ENCODE assay signal across 8 mouse cellular contexts in the genomic region with DNA sequence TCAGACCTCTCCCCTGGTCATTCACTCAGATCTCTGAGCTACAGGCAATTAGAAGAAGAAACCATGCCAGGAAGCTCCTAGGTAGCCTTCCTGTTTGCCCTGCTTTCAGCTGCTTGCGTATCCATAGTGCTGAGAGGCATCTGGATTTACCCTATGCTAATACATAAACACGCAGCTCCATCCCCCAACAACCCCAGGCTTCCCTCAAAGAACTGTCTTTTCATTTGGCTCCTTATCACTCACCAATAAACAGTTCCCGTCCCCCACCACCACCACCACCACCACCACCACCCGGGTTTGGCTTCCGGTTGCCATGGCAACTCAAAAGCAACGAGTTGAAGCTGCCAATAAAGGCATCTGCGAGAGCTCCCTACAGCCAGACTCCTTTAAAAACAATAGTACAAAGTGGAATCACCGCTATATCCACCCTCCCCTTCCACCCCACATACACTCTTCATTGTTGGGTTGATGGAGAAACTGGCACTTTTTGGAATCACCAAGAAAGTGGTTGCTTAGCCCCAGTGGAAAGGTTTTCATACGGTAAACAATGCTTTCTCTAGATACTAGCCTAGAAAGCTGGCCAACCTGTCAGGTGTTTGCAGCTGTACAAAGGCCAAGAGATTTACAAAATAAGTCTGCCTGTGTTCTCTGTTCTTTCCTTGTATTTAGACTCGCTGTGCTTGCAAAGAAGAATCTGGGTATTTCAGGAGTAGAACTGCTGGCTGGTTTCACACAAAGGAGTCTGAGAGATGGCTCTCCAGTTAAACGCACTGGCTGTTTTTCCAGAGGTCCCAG. TPM values are rescaled to one million over a fixed set of nuclear protein-coding genes. Genes with fewer than 3 reads are reported as not detected.
DNase-seq lines count a peak whose midpoint lies in the region; ATAC-seq and TF ChIP-seq lines count a peak whose summit lies in the region.

No protein-coding gene starts in this region.

- H3K79me2 ChIP-seq in MEL (ENCODE audit: control insufficient read depth, insufficient read depth, low read length, poor library complexity) = no peaks in the 10 kb centered on the region

- WGBS in forebrain, embryonic 16.5 days = 3% methylated on average over 11 of the region's 11 CpGs
- WGBS in hindbrain, embryonic 14.5 days = 4% methylated on average over 11 of the region's 11 CpGs
- WGBS in limb, embryonic 10.5 days = 14% methylated on average over 11 of the region's 11 CpGs
- WGBS in midbrain, embryonic 10.5 days = 6% methylated on average over 11 of the region's 11 CpGs
- 10% methylated on average over 11 of the region's 11 CpGs for WGBS in stomach, embryonic 16.5 days

- no peak for TF ChIP-seq CTCF in MEL (IDR thresholded peaks at IDR 0.05 in 2 of 3, conservative IDR thresholded peaks at IDR 0.05 in 1 of 3; ENCODE audit: control insufficient read depth in 1 of 3, insufficient read depth in 1 of 3, low read depth in 2 of 3, low read length in 3 of 3, poor library complexity in 1 of 3, severe bottlenecking in 1 of 3)

- no peaks in the 10 kb centered on the region for H3K9me3 ChIP-seq in MEL (replicated peaks; ENCODE audit: insufficient read depth, low read length)
- H3K9me3 ChIP-seq in forebrain, embryonic 16.5 days (ENCODE audit: control insufficient read depth, low read length) = no peaks in the 10 kb centered on the region
- H3K9me3 ChIP-seq in hindbrain, embryonic 14.5 days (ENCODE audit: control insufficient read depth, low read length) = no peaks in the 10 kb centered on the region
- no peaks in the 10 kb centered on the region for H3K9me3 ChIP-seq in limb, embryonic 10.5 days (replicated peaks)
- no peaks in the 10 kb centered on the region for H3K9me3 ChIP-seq in midbrain, embryonic 10.5 days (replicated peaks)
- no peaks in the 10 kb centered on the region for H3K9me3 ChIP-seq in stomach, embryonic 16.5 days (replicated peaks; ENCODE audit: control insufficient read depth, low read length)

- H3K27me3 ChIP-seq in MEL (ENCODE audit: control insufficient read depth in 1 of 2, insufficient read depth in 2 of 2, low read length in 2 of 2) = no peaks in the 10 kb centered on the region
- H3K27me3 ChIP-seq in forebrain, embryonic 16.5 days (replicated peaks; ENCODE audit: control insufficient read depth, insufficient read depth, low read length) = no peaks in the 10 kb centered on the region
- H3K27me3 ChIP-seq in hindbrain, embryonic 14.5 days (ENCODE audit: control insufficient read depth, insufficient read depth, low read length) = no peaks in the 10 kb centered on the region
- H3K27me3 ChIP-seq in limb, embryonic 10.5 days (ENCODE audit: low read depth, poor library complexity, severe bottlenecking) = peaks cover 26% of the 10 kb centered on the region
- peaks cover 12% of the 10 kb centered on the region for H3K27me3 ChIP-seq in midbrain, embryonic 10.5 days (ENCODE audit: low read depth, poor library complexity, severe bottlenecking)
- 0 out of 2 replicates have a peak, but pooled peaks cover 3% of the 10 kb centered on the region for H3K27me3 ChIP-seq in stomach, embryonic 16.5 days (ENCODE audit: control insufficient read depth, insufficient read depth, low read length)

- TF ChIP-seq POLR2A in MEL (IDR thresholded peaks at IDR 0.05; ENCODE audit: control insufficient read depth in 1 of 2, insufficient read depth in 1 of 2, low read depth in 1 of 2, low read length in 2 of 2, poor library complexity in 1 of 2) = no peak

- H3K9ac ChIP-seq in MEL (ENCODE audit: control insufficient read depth, low read depth, low read length, poor library complexity, severe bottlenecking) = peak overlapping the region; percentile 56
- H3K9ac ChIP-seq in forebrain, embryonic 16.5 days (replicated peaks; ENCODE audit: low read depth, low read length) = peak overlapping the region; percentile 35
- peak overlapping the region; percentile 61 for H3K9ac ChIP-seq in hindbrain, embryonic 14.5 days
- peak overlapping the region; percentile 33 for H3K9ac ChIP-seq in stomach, embryonic 16.5 days (ENCODE audit: low read length)

- TF ChIP-seq EP300 in MEL (IDR thresholded peaks at IDR 0.05; ENCODE audit: low read depth in 1 of 2, low read length in 2 of 2) = peak in 1 of 2 experiments; percentile 56; a peak in 2 of 4 replicates

- peak overlapping the region; percentile 17; the same call in 1 of the 2 replicates for H3K27ac ChIP-seq in MEL (ENCODE audit: control insufficient read depth, low read depth, low read length)
- H3K27ac ChIP-seq in forebrain, embryonic 16.5 days (ENCODE audit: low read length) = peak overlapping the region; percentile 73
- H3K27ac ChIP-seq in hindbrain, embryonic 14.5 days = peak overlapping the region; percentile 81
- H3K27ac ChIP-seq in limb, embryonic 10.5 days = no peak overlapping the region
- H3K27ac ChIP-seq in midbrain, embryonic 10.5 days (replicated peaks) = peak overlapping the region; percentile 68
- H3K27ac ChIP-seq in stomach, embryonic 16.5 days (ENCODE audit: low read length) = no peak overlapping the region

- H3K36me3 ChIP-seq in MEL (ENCODE audit: control insufficient read depth in 1 of 2, insufficient read depth in 2 of 2, low read length in 2 of 2) = peaks cover 0 to 27% of the 10 kb centered on the region in 2 experiments; a peak in 2 of 4 replicates
- no peaks in the 10 kb centered on the region for H3K36me3 ChIP-seq in forebrain, embryonic 16.5 days (ENCODE audit: control insufficient read depth, insufficient read depth)
- H3K36me3 ChIP-seq in hindbrain, embryonic 14.5 days (replicated peaks; ENCODE audit: control insufficient read depth, insufficient read depth) = no peaks in the 10 kb centered on the region
- H3K36me3 ChIP-seq in limb, embryonic 10.5 days = no peaks in the 10 kb centered on the region
- no peaks in the 10 kb centered on the region for H3K36me3 ChIP-seq in midbrain, embryonic 10.5 days
- no peaks in the 10 kb centered on the region for H3K36me3 ChIP-seq in stomach, embryonic 16.5 days (ENCODE audit: control insufficient read depth, insufficient read depth, low read length)

- peaks cover 21 to 36% of the 10 kb centered on the region in 2 experiments for H3K4me1 ChIP-seq in MEL (ENCODE audit: control insufficient read depth in 1 of 2, insufficient read depth in 2 of 2, low read length in 2 of 2)
- peaks cover 26% of the 10 kb centered on the region for H3K4me1 ChIP-seq in forebrain, embryonic 16.5 days (replicated peaks; ENCODE audit: control insufficient read depth, insufficient read depth, low read length)
- peaks cover 24% of the 10 kb centered on the region for H3K4me1 ChIP-seq in hindbrain, embryonic 14.5 days (replicated peaks; ENCODE audit: control insufficient read depth, insufficient read depth, low read length)
- peaks cover 20% of the 10 kb centered on the region for H3K4me1 ChIP-seq in limb, embryonic 10.5 days
- H3K4me1 ChIP-seq in midbrain, embryonic 10.5 days = peaks cover 40% of the 10 kb centered on the region
- H3K4me1 ChIP-seq in stomach, embryonic 16.5 days (ENCODE audit: control insufficient read depth, insufficient read depth, low read length) = peaks cover 7% of the 10 kb centered on the region; the same call in 1 of the 2 replicates

- H3K4me3 ChIP-seq in MEL (ENCODE audit: control insufficient read depth in 1 of 2, insufficient read depth in 1 of 2, low read depth in 2 of 2, low read length in 2 of 2) = peak overlapping the region; percentile 57 to 83
- peak overlapping the region; percentile 45 for H3K4me3 ChIP-seq in forebrain, embryonic 16.5 days (replicated peaks; ENCODE audit: low read length)
- peak overlapping the region; percentile 33 for H3K4me3 ChIP-seq in hindbrain, embryonic 14.5 days (replicated peaks; ENCODE audit: low read length)
- peak overlapping the region; percentile 45 for H3K4me3 ChIP-seq in limb, embryonic 10.5 days
- peak overlapping the region; percentile 55 for H3K4me3 ChIP-seq in midbrain, embryonic 10.5 days
- H3K4me3 ChIP-seq in stomach, embryonic 16.5 days (replicated peaks; ENCODE audit: low read length) = peak overlapping the region; percentile 36

- ATAC-seq in forebrain, embryonic 16.5 days = peak; percentile 77
- ATAC-seq in hindbrain, embryonic 14.5 days (ENCODE audit: low FRiP score) = peak; percentile 73
- 0 out of 2 replicates have a peak, but pooled peaks have one; percentile 22 for ATAC-seq in stomach, embryonic 16.5 days (ENCODE audit: insufficient read depth, low FRiP score)

- peak; percentile 89 for DNase-seq in MEL (ENCODE audit: low read depth, low spot score)
- peak; percentile 64 for DNase-seq in brain, embryonic 18.5 days (ENCODE audit: low read depth, low spot score)
- peak; percentile 70 for DNase-seq in hindbrain, embryonic 14.5 days (ENCODE audit: low spot score)
- DNase-seq in limb, embryonic 10.5 days (ENCODE audit: low spot score) = peak; percentile 70
- DNase-seq in midbrain, embryonic 10.5 days (ENCODE audit: low spot score) = peak; percentile 71
- no peak for DNase-seq in urinary bladder, adult 2 months (ENCODE audit: low spot score)

- H3K4me2 ChIP-seq in forebrain, embryonic 16.5 days (ENCODE audit: low read length) = peak overlapping the region; percentile 88
- H3K4me2 ChIP-seq in hindbrain, embryonic 14.5 days (replicated peaks) = peak overlapping the region; percentile 91
- peak overlapping the region; percentile 66 for H3K4me2 ChIP-seq in stomach, embryonic 16.5 days (ENCODE audit: low read depth, low read length)

- no peak for TF ChIP-seq RAD21 in MEL (IDR thresholded peaks at IDR 0.05; ENCODE audit: low read depth, low read length)

TF ChIP-seq in MEL, 35 proteins besides CTCF, POLR2A, EP300 and RAD21 (continues in another document):
- TF ChIP-seq CHD2 (IDR thresholded peaks at IDR 0.05; ENCODE audit: low read length) = peak; percentile 24; the same call in 1 of the 2 replicates
- TF ChIP-seq SMC3 (IDR thresholded peaks at IDR 0.05; ENCODE audit: low read depth, low read length) = no peak
- TF ChIP-seq ETS1 (IDR thresholded peaks at IDR 0.05; ENCODE audit: low read depth, low read length) = peak; percentile 75
- TF ChIP-seq SIN3A (IDR thresholded peaks at IDR 0.05; ENCODE audit: low read length) = peak; percentile 89
- TF ChIP-seq ELF1 (IDR thresholded peaks at IDR 0.05; ENCODE audit: low read depth, low read length) = peak; percentile 10; the same call in 1 of the 2 replicates
- TF ChIP-seq GATA1 (IDR thresholded peaks at IDR 0.05; ENCODE audit: low read depth, low read length) = peak; percentile 43; the same call in 1 of the 2 replicates

RNA-seq across cellular contexts. Expression of gene Taok1, which starts 17.6 kb away (rescaled TPM):
- total RNA-seq in MEL (2012; rRNA removed) = 15.9 and 16.1 TPM in 2 replicates
- polyA plus RNA-seq in MEL (2012; ENCODE audit: insufficient read depth in 1 of 2, insufficient read length in 2 of 2, low read depth in 1 of 2, low replicate concordance in 2 of 2, missing spikeins in 1 of 2) = 10 to 100 TPM in 1 of 2 experiments, 1 to 10 TPM in 1; 7.9 to 31.0 TPM
- 27.5 and 29.4 TPM in 2 replicates for polyA plus RNA-seq in forebrain, embryonic 16.5 days (2015; fragmentation: Nextera tagmentation; extraction: Ambion mirVana)
- polyA plus RNA-seq in hindbrain, embryonic 14.5 days (2014; fragmentation: Nextera tagmentation; extraction: Ambion mirVana) = 29.2 and 29.3 TPM in 2 replicates
- 8.4 and 9.9 TPM in 2 replicates for polyA plus RNA-seq in limb, embryonic 10.5 days (2016; fragmentation: Nextera tagmentation; extraction: Ambion mirVana)
- polyA plus RNA-seq in midbrain, embryonic 10.5 days (2016; fragmentation: Nextera tagmentation; extraction: Ambion mirVana) = 13.9 and 16.6 TPM in 2 replicates
- 11.5 and 12.1 TPM in 2 replicates for polyA plus RNA-seq in stomach, embryonic 16.5 days (2015; fragmentation: Nextera tagmentation; extraction: Ambion mirVana)
- 17.3 and 18.1 TPM in 2 replicates for polyA plus RNA-seq in urinary bladder, adult 2 months (2012; rRNA removed)

Comparison
In these comparisons a context has a peak if more than half of its experiments do, and no peak if none do; other contexts are left out.
1. H3K27ac ChIP-seq: peak in MEL (single experiment), forebrain, embryonic 16.5 days (single experiment), hindbrain, embryonic 14.5 days (single experiment) and midbrain, embryonic 10.5 days (single experiment); none in limb, embryonic 10.5 days (single experiment) and stomach, embryonic 16.5 days (single experiment).
2. ATAC-seq: peak in every context shown above with its lines; median percentile 77 in forebrain, embryonic 16.5 days; 73 in hindbrain, embryonic 14.5 days; 22 in stomach, embryonic 16.5 days.
3. Peak in every context shown above with its lines, with median percentiles within 50 percentile points of each other: H3K4me3 ChIP-seq, H3K9ac ChIP-seq and H3K4me2 ChIP-seq.